ENCODE assay signal across 9 mouse cellular contexts in the genomic region with DNA sequence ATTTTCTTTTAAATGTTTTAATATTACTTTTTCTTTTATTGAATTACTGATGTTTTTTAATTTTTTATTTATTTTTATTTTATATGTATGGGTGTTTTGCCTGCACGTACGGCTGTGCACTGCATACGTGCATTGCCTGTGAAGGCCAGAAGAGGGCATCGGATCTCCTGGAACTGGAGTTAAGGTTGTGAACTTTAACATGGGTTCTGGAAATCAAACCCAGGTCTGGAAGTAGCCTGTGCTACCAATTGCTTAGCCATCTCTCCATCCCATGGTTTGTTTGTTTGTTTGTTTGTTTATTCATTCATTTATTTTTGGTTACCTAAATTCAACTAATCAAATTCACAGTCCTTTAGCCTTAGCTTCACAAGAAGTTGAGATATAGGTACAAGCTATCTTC. TPM values are rescaled to one million over a fixed set of nuclear protein-coding genes. Genes with fewer than 3 reads are reported as not detected.
DNase-seq lines count a peak whose midpoint lies in the region; ATAC-seq lines count a peak whose summit lies in the region.
"Had no signal": no experiment of that assay in that cellular context is flagged by ENCODE, and none has a peak within 500 bp of the region (broad histone marks: within the 10 kb centered on the region; RNA-seq: fewer than 3 reads in every experiment).

No protein-coding gene starts in this region.

- peak; percentile 63 for DNase-seq in forebrain, embryonic 11.5 days (ENCODE audit: low spot score)
- peak; percentile 31 for DNase-seq in urinary bladder, postnatal 14 days (ENCODE audit: low spot score)
- DNase-seq in urinary bladder, postnatal 36 days (ENCODE audit: low spot score in 2 of 2): no peak
- peak; percentile 62 for DNase-seq in heart, postnatal 4 days
- peak; percentile 60 for DNase-seq in lung, postnatal 14 days
- DNase-seq in thymus, postnatal 10 days (ENCODE audit: low spot score in 2 of 2): peak; percentile 50 to 52
- no peak for DNase-seq in gastrocnemius, postnatal 36 days

- no peak overlapping the region for H3K4me3 ChIP-seq in forebrain, embryonic 11.5 days (ENCODE audit: low read depth, low read length)
- no peak overlapping the region for H3K4me3 ChIP-seq in forebrain, embryonic 13.5 days
- H3K4me3 ChIP-seq: neural tube, embryonic 13.5 days had no signal

- no peak overlapping the region for H3K27ac ChIP-seq in forebrain, embryonic 11.5 days (ENCODE audit: low read depth, low read length)
- H3K27ac ChIP-seq in forebrain, embryonic 13.5 days: no peak overlapping the region
- H3K27ac ChIP-seq: neural tube, embryonic 13.5 days had no signal

- no peaks in the 10 kb centered on the region for H3K27me3 ChIP-seq in forebrain, embryonic 11.5 days (ENCODE audit: control insufficient read depth, insufficient read depth, low read length)
- H3K27me3 ChIP-seq in forebrain, embryonic 13.5 days: no peaks in the 10 kb centered on the region
- H3K27me3 ChIP-seq: neural tube, embryonic 13.5 days had no signal

- H3K4me2 ChIP-seq in forebrain, embryonic 11.5 days (ENCODE audit: low read depth, low read length, severe bottlenecking): no peak overlapping the region
- no peak overlapping the region for H3K4me2 ChIP-seq in forebrain, embryonic 13.5 days

- H3K9ac ChIP-seq in forebrain, embryonic 11.5 days (ENCODE audit: low read length): no peak overlapping the region
- no peak overlapping the region for H3K9ac ChIP-seq in forebrain, embryonic 13.5 days
- H3K9ac ChIP-seq: neural tube, embryonic 13.5 days had no signal

- 43% methylated on average over 4 of the region's 4 CpGs for WGBS in forebrain, embryonic 11.5 days
- WGBS in forebrain, embryonic 13.5 days: 37% methylated on average over 4 of the region's 4 CpGs

- intact Hi-C loops in gastrocnemius, postnatal 36 days (cut with DNase I): loop anchor here (5.0 kb wide), 1 partner anchor 37 kb away; no protein-coding TSS in a partner anchor

- ATAC-seq in forebrain, embryonic 11.5 days (replicated peaks; ENCODE audit: low FRiP score): peak; percentile 70
- ATAC-seq in forebrain, embryonic 13.5 days: no peak

- no peaks in the 10 kb centered on the region for H3K9me3 ChIP-seq in forebrain, embryonic 11.5 days (ENCODE audit: control insufficient read depth, low read length)
- H3K9me3 ChIP-seq in forebrain, embryonic 13.5 days (replicated peaks): no peaks in the 10 kb centered on the region
- H3K9me3 ChIP-seq: neural tube, embryonic 13.5 days had no signal

- H3K4me1 ChIP-seq in forebrain, embryonic 11.5 days (replicated peaks; ENCODE audit: control insufficient read depth, insufficient read depth, low read length): no peaks in the 10 kb centered on the region
- no peaks in the 10 kb centered on the region for H3K4me1 ChIP-seq in forebrain, embryonic 13.5 days
- H3K4me1 ChIP-seq: neural tube, embryonic 13.5 days had no signal

- no peaks in the 10 kb centered on the region for H3K36me3 ChIP-seq in forebrain, embryonic 11.5 days (ENCODE audit: control insufficient read depth, insufficient read depth, low read length)
- H3K36me3 ChIP-seq in forebrain, embryonic 13.5 days (ENCODE audit: poor library complexity, severe bottlenecking): no peaks in the 10 kb centered on the region

RNA-seq across cellular contexts. Expression of a gene that starts 10.7 kb away (rescaled TPM):
- polyA plus RNA-seq in forebrain, embryonic 11.5 days (2014; fragmentation: Nextera tagmentation; extraction: Ambion mirVana): 8.4 and 8.7 TPM in 2 replicates
- 10.9 and 14.0 TPM in 2 replicates for polyA plus RNA-seq in forebrain, embryonic 13.5 days (2015; fragmentation: Nextera tagmentation; extraction: Ambion mirVana)
- total RNA-seq in heart, postnatal 4 days (2021): 10 to 100 TPM; 18.2 to 19.0 TPM
- total RNA-seq in gastrocnemius, postnatal 36 days (2021): 1 to 10 TPM; 2.0 to 2.4 TPM

RNA-seq across cellular contexts. Expression of a gene that starts 27.7 kb away (rescaled TPM):
- 636 and 656 TPM in 2 replicates for polyA plus RNA-seq in forebrain, embryonic 11.5 days (2014; fragmentation: Nextera tagmentation; extraction: Ambion mirVana)
- polyA plus RNA-seq in forebrain, embryonic 13.5 days (2015; fragmentation: Nextera tagmentation; extraction: Ambion mirVana): 497 and 551 TPM in 2 replicates
- 100 to 1,000 TPM; 718 to 724 TPM for total RNA-seq in heart, postnatal 4 days (2021)
- total RNA-seq in gastrocnemius, postnatal 36 days (2021): 100 to 1,000 TPM; 326 to 382 TPM

Comparison
In these comparisons a context has a peak if more than half of its experiments do, and no peak if none do; other contexts are left out.
1. DNase-seq: peak in forebrain, embryonic 11.5 days (single experiment), urinary bladder, postnatal 14 days (single experiment), heart, postnatal 4 days (single experiment), lung, postnatal 14 days (single experiment) and thymus, postnatal 10 days (2 of 2); none in urinary bladder, postnatal 36 days (0 of 2) and gastrocnemius, postnatal 36 days (0 of 2).
2. RNA of a gene that starts 10.7 kb away (total RNA-seq): 18.2 to 19.0 TPM in heart, postnatal 4 days; 2.0 to 2.4 TPM in gastrocnemius, postnatal 36 days; every median in the first group is over 4 times any median in the second.